In genomic region chr8:121934506-121934905, GRCm38 (mm10) we compare ENCODE assay signal across 8 mouse cellular contexts. TPM values are rescaled to one million over a fixed set of nuclear protein-coding genes. Genes with fewer than 3 reads are reported as not detected.
A peak's percentile ranks its signal among the peaks of the same experiment; 100 is the strongest.
DNase-seq lines count a peak whose midpoint lies in the region; ATAC-seq and TF ChIP-seq lines count a peak whose summit lies in the region.

No protein-coding gene starts in this region.

- no peak for TF ChIP-seq POLR2A in kidney, adult 2 months (IDR thresholded peaks at IDR 0.05; ENCODE audit: low read depth, low read length)

- WGBS in kidney, adult 2 months: 41% methylated on average over 4 of the region's 4 CpGs
- WGBS in kidney, embryonic 15.5 days: 42% methylated on average over 4 of the region's 4 CpGs
- 39% methylated on average over 4 of the region's 4 CpGs for WGBS in hindbrain, embryonic 10.5 days

- H3K36me3 ChIP-seq in kidney, adult 2 months (ENCODE audit: control insufficient read depth, insufficient read depth, low read length): no peaks in the 10 kb centered on the region
- H3K36me3 ChIP-seq in kidney, embryonic 15.5 days: no peaks in the 10 kb centered on the region
- no peaks in the 10 kb centered on the region for H3K36me3 ChIP-seq in G1E (replicated peaks)
- no peaks in the 10 kb centered on the region for H3K36me3 ChIP-seq in hindbrain, embryonic 10.5 days

- H3K9me3 ChIP-seq in kidney, embryonic 15.5 days (replicated peaks): no peaks in the 10 kb centered on the region
- no peaks in the 10 kb centered on the region for H3K9me3 ChIP-seq in G1E (replicated peaks)
- no peaks in the 10 kb centered on the region for H3K9me3 ChIP-seq in hindbrain, embryonic 10.5 days

- ATAC-seq in kidney, embryonic 15.5 days (replicated peaks; ENCODE audit: low FRiP score): no peak
- peak; percentile 45; the same call in 1 of the 2 replicates for ATAC-seq in G1E (ENCODE audit: extremely low read depth, insufficient number of reproducible peaks, low FRiP score, poor library complexity, severe bottlenecking)
- ATAC-seq in megakaryocyte, adult 5-6 weeks (ENCODE audit: poor library complexity, severe bottlenecking): peak; percentile 91

- no peak overlapping the region for H3K4me3 ChIP-seq in kidney, adult 2 months (ENCODE audit: insufficient read depth, low read depth, low read length)
- H3K4me3 ChIP-seq in kidney, embryonic 15.5 days (replicated peaks): no peak overlapping the region
- H3K4me3 ChIP-seq in G1E (ENCODE audit: low read depth, low read length): no peak overlapping the region
- H3K4me3 ChIP-seq in hindbrain, embryonic 10.5 days: no peak overlapping the region

- no peak overlapping the region for H3K4me2 ChIP-seq in kidney, embryonic 15.5 days

- H3K27me3 ChIP-seq in kidney, adult 2 months (replicated peaks; ENCODE audit: control insufficient read depth, insufficient read depth, low read length): no peaks in the 10 kb centered on the region
- no peaks in the 10 kb centered on the region for H3K27me3 ChIP-seq in kidney, embryonic 15.5 days
- H3K27me3 ChIP-seq in G1E (ENCODE audit: insufficient read depth, low read length): peaks cover 30% of the 10 kb centered on the region
- no peaks in the 10 kb centered on the region for H3K27me3 ChIP-seq in hindbrain, embryonic 10.5 days (ENCODE audit: insufficient read depth, poor library complexity, severe bottlenecking)

- H3K9ac ChIP-seq in kidney, embryonic 15.5 days: no peak overlapping the region

- peak; percentile 55 for TF ChIP-seq CTCF in kidney, adult 2 months (conservative IDR thresholded peaks at IDR 0.05; ENCODE audit: insufficient read depth, insufficient read length, low read depth, low read length)
- no peak for TF ChIP-seq CTCF in G1E (IDR thresholded peaks at IDR 0.05; ENCODE audit: low read depth, low read length)

- peak; percentile 59 for DNase-seq in kidney, adult 2 months
- DNase-seq in G1E (ENCODE audit: low spot score): no peak
- peak; percentile 51 for DNase-seq in brain, adult 2 months (ENCODE audit: low read depth, low spot score)
- DNase-seq in hindbrain, embryonic 10.5 days (ENCODE audit: low spot score): peak; percentile 44
- DNase-seq in right cerebral cortex, postnatal 14 days: no peak
- no peak for DNase-seq in gastrocnemius, adult 8-10 months (ENCODE audit: low spot score in 2 of 2)

- H3K4me1 ChIP-seq in kidney, adult 2 months (ENCODE audit: control insufficient read depth, insufficient read depth, low read length): no peaks in the 10 kb centered on the region
- 0 out of 2 replicates have a peak, but pooled peaks cover 4% of the 10 kb centered on the region for H3K4me1 ChIP-seq in kidney, embryonic 15.5 days
- H3K4me1 ChIP-seq in G1E (ENCODE audit: insufficient read depth, low read depth, low read length): peaks cover 17% of the 10 kb centered on the region
- H3K4me1 ChIP-seq in hindbrain, embryonic 10.5 days (replicated peaks): peaks cover 26% of the 10 kb centered on the region

- H3K27ac ChIP-seq in kidney, adult 2 months (ENCODE audit: insufficient read depth, low read depth, low read length): no peak overlapping the region
- no peak overlapping the region for H3K27ac ChIP-seq in kidney, embryonic 15.5 days
- H3K27ac ChIP-seq in hindbrain, embryonic 10.5 days: peak overlapping the region; percentile 54

RNA-seq across cellular contexts. Expression of gene Car5a, which starts 10.2 kb away (rescaled TPM):
- polyA plus RNA-seq in kidney, adult 2 months (2012; rRNA removed): 13.4 and 17.9 TPM in 2 replicates
- polyA plus RNA-seq in kidney, embryonic 15.5 days (2015; fragmentation: Nextera tagmentation; extraction: Ambion mirVana): 0.40 TPM in 1 of 2 replicates, not detected in the other
- 0.68 and 1.4 TPM in 2 replicates for total RNA-seq in G1E (2014; fragmentation: Nextera tagmentation)
- total RNA-seq in G1E (2017): 0.16 TPM in 1 of 2 replicates, not detected in the other
- polyA plus RNA-seq in G1E (2012): 0.41 and 0.57 TPM in 2 replicates
- polyA plus RNA-seq in hindbrain, embryonic 10.5 days (2016; fragmentation: Nextera tagmentation; extraction: Ambion mirVana): 0.12 and 0.17 TPM in 2 replicates
- not detected in 2 replicates for total RNA-seq in megakaryocyte, adult 5-6 weeks (2015)
- not detected in 2 replicates for total RNA-seq in megakaryocyte, adult 5-6 weeks (2017)
- total RNA-seq in gastrocnemius, adult 8-10 months (2022): not detected

RNA-seq across cellular contexts. Expression of gene Banp, which starts 15.0 kb away (rescaled TPM):
- polyA plus RNA-seq in kidney, adult 2 months (2012; rRNA removed): 35.7 and 44.9 TPM in 2 replicates
- 41.2 and 43.3 TPM in 2 replicates for polyA plus RNA-seq in kidney, embryonic 15.5 days (2015; fragmentation: Nextera tagmentation; extraction: Ambion mirVana)
- 35.7 and 43.5 TPM in 2 replicates for total RNA-seq in G1E (2014; fragmentation: Nextera tagmentation)
- 42.5 and 46.6 TPM in 2 replicates for total RNA-seq in G1E (2017)
- 49.1 and 50.7 TPM in 2 replicates for polyA plus RNA-seq in G1E (2012)
- polyA plus RNA-seq in hindbrain, embryonic 10.5 days (2016; fragmentation: Nextera tagmentation; extraction: Ambion mirVana): 56.9 and 64.5 TPM in 2 replicates
- total RNA-seq in megakaryocyte, adult 5-6 weeks (2015): 8.1 and 9.2 TPM in 2 replicates
- 21.3 and 28.7 TPM in 2 replicates for total RNA-seq in megakaryocyte, adult 5-6 weeks (2017)
- total RNA-seq in gastrocnemius, adult 8-10 months (2022): 10 to 100 TPM in 1 of 4 experiments, 1 to 10 TPM in 3; 5.4 to 16.0 (median 6.3) TPM

RNA-seq across cellular contexts. Expression of gene Slc7a5, which starts 27.0 kb away (rescaled TPM):
- 4.3 and 4.6 TPM in 2 replicates for polyA plus RNA-seq in kidney, adult 2 months (2012; rRNA removed)
- 16.7 and 19.3 TPM in 2 replicates for polyA plus RNA-seq in kidney, embryonic 15.5 days (2015; fragmentation: Nextera tagmentation; extraction: Ambion mirVana)
- total RNA-seq in G1E (2014; fragmentation: Nextera tagmentation) (88.8 and 141 TPM in 2 replicates), G1E (2017) (32.5 and 32.6 TPM in 2 replicates)
- 92.9 and 127 TPM in 2 replicates for polyA plus RNA-seq in G1E (2012)
- polyA plus RNA-seq in hindbrain, embryonic 10.5 days (2016; fragmentation: Nextera tagmentation; extraction: Ambion mirVana): 27.2 and 27.6 TPM in 2 replicates
- total RNA-seq in megakaryocyte, adult 5-6 weeks (2015): 8.7 and 9.3 TPM in 2 replicates
- total RNA-seq in megakaryocyte, adult 5-6 weeks (2017): 6.5 and 8.5 TPM in 2 replicates
- 1 to 10 TPM in 3 of 4 experiments, under 1 TPM in 1; 0.77 to 1.4 (median 1.2) TPM for total RNA-seq in gastrocnemius, adult 8-10 months (2022)

Comparison
In these comparisons a context has a peak if more than half of its experiments do, and no peak if none do; other contexts are left out.
1. DNase-seq: peak in kidney, adult 2 months (single experiment), brain, adult 2 months (single experiment) and hindbrain, embryonic 10.5 days (single experiment); none in G1E (single experiment), right cerebral cortex, postnatal 14 days (single experiment) and gastrocnemius, adult 8-10 months (0 of 2).